ENCODE assay signal across 12 mouse cellular contexts in the genomic region with DNA sequence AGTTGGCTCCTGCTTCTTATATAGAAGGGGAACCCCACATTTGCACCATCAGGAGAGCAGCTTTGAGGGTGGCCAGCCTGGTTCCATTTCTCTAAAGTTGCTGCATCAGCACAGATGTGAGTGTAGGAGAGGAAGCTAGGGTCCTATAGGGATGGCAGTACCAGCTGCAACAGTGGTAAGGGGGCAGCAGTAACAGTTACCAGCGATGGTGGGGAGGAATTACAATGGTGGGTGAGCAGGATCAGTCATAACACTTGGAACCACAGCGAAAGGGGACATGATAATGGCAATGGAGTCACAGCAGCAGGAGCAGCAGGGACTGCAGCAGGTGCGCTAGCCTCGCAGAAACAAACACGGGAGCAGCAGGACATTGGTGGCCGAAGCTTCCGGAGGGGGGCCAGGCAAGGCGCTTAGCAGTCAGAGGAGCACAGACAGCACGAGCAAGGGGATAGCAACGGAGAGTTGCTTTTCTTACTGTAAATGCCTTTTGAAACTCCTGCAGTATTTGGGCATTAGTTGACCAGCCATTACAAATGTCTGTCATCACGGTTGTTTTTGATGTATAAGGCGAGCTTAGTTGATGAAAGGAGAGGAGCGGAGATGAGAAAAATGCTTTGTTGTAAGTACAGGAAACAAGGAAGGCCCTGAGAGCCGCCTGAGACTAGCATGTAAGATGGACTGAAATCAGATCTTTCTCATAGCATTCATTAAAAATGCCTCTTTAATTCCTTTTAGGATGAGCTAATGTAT. TPM values are rescaled to one million over a fixed set of nuclear protein-coding genes. Genes with fewer than 3 reads are reported as not detected.
DNase-seq lines count a peak whose midpoint lies in the region; ATAC-seq and TF ChIP-seq lines count a peak whose summit lies in the region.
"Had no signal": no experiment of that assay in that cellular context is flagged by ENCODE, and none has a peak within 500 bp of the region (broad histone marks: within the 10 kb centered on the region; RNA-seq: fewer than 3 reads in every experiment).

No protein-coding gene starts in this region.

- peak; percentile 36; the same call in 1 of the 2 replicates for ATAC-seq in neural tube, embryonic 11.5 days (ENCODE audit: insufficient read depth, low FRiP score, low TSS enrichment)
- ATAC-seq in hindbrain, postnatal 0 days = peak; percentile 55; the same call in 1 of the 2 replicates
- no peak for ATAC-seq in stomach, postnatal 0 days (ENCODE audit: low FRiP score, low TSS enrichment)
- ATAC-seq: CD4-positive, CD25-positive, alpha-beta regulatory T cell, adult 4 months had no signal

- H3K27me3 ChIP-seq in heart, embryonic 10.5 days (ENCODE audit: insufficient read depth, poor library complexity, severe bottlenecking) = no peaks in the 10 kb centered on the region
- H3K27me3 ChIP-seq in neural tube, embryonic 11.5 days (ENCODE audit: control insufficient read depth, insufficient read depth, low read length) = no peaks in the 10 kb centered on the region
- no peaks in the 10 kb centered on the region for H3K27me3 ChIP-seq in hindbrain, postnatal 0 days (ENCODE audit: insufficient read depth, low read length)
- H3K27me3 ChIP-seq in stomach, postnatal 0 days (ENCODE audit: control insufficient read depth, insufficient read depth, low read length) = no peaks in the 10 kb centered on the region

- peak overlapping the region; percentile 19; the same call in 1 of the 2 replicates for H3K4me3 ChIP-seq in heart, embryonic 10.5 days
- no peak overlapping the region; the same call in 1 of the 2 replicates for H3K4me3 ChIP-seq in neural tube, embryonic 11.5 days (ENCODE audit: low read depth, low read length)
- peak overlapping the region; percentile 15 for H3K4me3 ChIP-seq in hindbrain, postnatal 0 days (ENCODE audit: low read length)
- H3K4me3 ChIP-seq in stomach, postnatal 0 days (ENCODE audit: low read depth, low read length) = no peak overlapping the region

- DNase-seq in heart, embryonic 10.5 days (ENCODE audit: low spot score) = no peak
- no peak for DNase-seq in heart, postnatal 10 days
- DNase-seq in neural tube, embryonic 11.5 days (ENCODE audit: low spot score) = peak; percentile 41
- DNase-seq in neural tube, embryonic 10.5 days (ENCODE audit: extremely low spot score, low spot score) = no peak
- DNase-seq in hindbrain, postnatal 0 days (ENCODE audit: low spot score) = no peak
- no peak for DNase-seq in stomach, postnatal 0 days (ENCODE audit: low spot score)
- DNase-seq in left cerebral cortex, adult 8-10 months (ENCODE audit: low spot score in 2 of 2) = no peak
- DNase-seq in right cerebral cortex, postnatal 10 days (ENCODE audit: low spot score in 2 of 2) = no peak
- DNase-seq: kidney, adult 2 months; right cerebral cortex, adult 18-20 months had no signal

- no peak for TF ChIP-seq EP300 in stomach, postnatal 0 days (optimal IDR thresholded peaks at IDR 0.05)

- WGBS in heart, embryonic 10.5 days = 32% methylated on average over 14 of the region's 14 CpGs
- 22% methylated on average over 14 of the region's 14 CpGs for WGBS in neural tube, embryonic 11.5 days
- 11% methylated on average over 14 of the region's 14 CpGs for WGBS in hindbrain, postnatal 0 days
- WGBS in stomach, postnatal 0 days = 39% methylated on average over 14 of the region's 14 CpGs

- H3K4me2 ChIP-seq in neural tube, embryonic 11.5 days (ENCODE audit: low read depth) = peak overlapping the region; percentile 13
- peak overlapping the region; percentile 52 for H3K4me2 ChIP-seq in hindbrain, postnatal 0 days (ENCODE audit: low read depth, low read length)
- peak overlapping the region; percentile 15; the same call in 1 of the 2 replicates for H3K4me2 ChIP-seq in stomach, postnatal 0 days (replicated peaks; ENCODE audit: low read depth)

- TF ChIP-seq CTCF in hindbrain, postnatal 0 days (IDR thresholded peaks at IDR 0.05; ENCODE audit: low read depth) = 0 out of 2 replicates have a peak, but pooled peaks have one; percentile 5
- no peak for TF ChIP-seq CTCF in stomach, postnatal 0 days (IDR thresholded peaks at IDR 0.05; ENCODE audit: low read depth)

- no peaks in the 10 kb centered on the region for H3K9me3 ChIP-seq in heart, embryonic 10.5 days
- no peaks in the 10 kb centered on the region for H3K9me3 ChIP-seq in neural tube, embryonic 11.5 days (ENCODE audit: control insufficient read depth, low read length)
- no peaks in the 10 kb centered on the region for H3K9me3 ChIP-seq in hindbrain, postnatal 0 days (ENCODE audit: low read length)
- no peaks in the 10 kb centered on the region for H3K9me3 ChIP-seq in stomach, postnatal 0 days (ENCODE audit: control insufficient read depth, low read length)

- H3K36me3 ChIP-seq in heart, embryonic 10.5 days = no peaks in the 10 kb centered on the region
- no peaks in the 10 kb centered on the region for H3K36me3 ChIP-seq in neural tube, embryonic 11.5 days (ENCODE audit: control insufficient read depth, insufficient read depth, low read length)
- H3K36me3 ChIP-seq in hindbrain, postnatal 0 days (ENCODE audit: insufficient read depth, low read length) = no peaks in the 10 kb centered on the region
- H3K36me3 ChIP-seq in stomach, postnatal 0 days (ENCODE audit: control insufficient read depth, insufficient read depth, low read length) = no peaks in the 10 kb centered on the region

- no peak overlapping the region for H3K9ac ChIP-seq in neural tube, embryonic 11.5 days (ENCODE audit: low read length)
- H3K9ac ChIP-seq in hindbrain, postnatal 0 days (replicated peaks; ENCODE audit: low read length) = no peak overlapping the region; the same call in 1 of the 2 replicates
- H3K9ac ChIP-seq in stomach, postnatal 0 days (ENCODE audit: low read length) = no peak overlapping the region
- H3K9ac ChIP-seq: liver, embryonic 14.5 days had no signal

- H3K27ac ChIP-seq in heart, embryonic 10.5 days = no peak overlapping the region
- H3K27ac ChIP-seq in neural tube, embryonic 11.5 days (ENCODE audit: low read depth, low read length) = 0 out of 2 replicates have a peak overlapping the region, but pooled peaks have one; percentile 11
- 0 out of 2 replicates have a peak overlapping the region, but pooled peaks have one; percentile 32 for H3K27ac ChIP-seq in hindbrain, postnatal 0 days
- no peak overlapping the region for H3K27ac ChIP-seq in stomach, postnatal 0 days (replicated peaks)
- H3K27ac ChIP-seq: liver, embryonic 14.5 days had no signal

- intact Hi-C loops in heart, postnatal 10 days (cut with DNase I) = no loop called here

- peaks cover 12% of the 10 kb centered on the region for H3K4me1 ChIP-seq in heart, embryonic 10.5 days
- peaks cover 19% of the 10 kb centered on the region for H3K4me1 ChIP-seq in neural tube, embryonic 11.5 days (ENCODE audit: control insufficient read depth, insufficient read depth, low read length)
- no peaks in the 10 kb centered on the region for H3K4me1 ChIP-seq in hindbrain, postnatal 0 days (ENCODE audit: insufficient read depth, low read length)
- no peaks in the 10 kb centered on the region for H3K4me1 ChIP-seq in stomach, postnatal 0 days (replicated peaks; ENCODE audit: control insufficient read depth, insufficient read depth)

RNA-seq across cellular contexts. Expression of gene Fat4, which starts 21.1 kb away (rescaled TPM):
- polyA plus RNA-seq in heart, embryonic 10.5 days (2016; fragmentation: Nextera tagmentation; extraction: Ambion mirVana) = 2.6 and 3.9 TPM in 2 replicates
- total RNA-seq in heart, postnatal 10 days (2021) = 10 to 100 TPM; 17.1 to 20.0 TPM
- polyA plus RNA-seq in neural tube, embryonic 11.5 days (2014; fragmentation: Nextera tagmentation; extraction: Ambion mirVana) = 12.4 and 14.5 TPM in 2 replicates
- total RNA-seq in hindbrain, postnatal 0 days (2014; rRNA removed) = 66.0 and 75.0 TPM in 2 replicates
- polyA plus RNA-seq in hindbrain, postnatal 0 days (2015; fragmentation: Nextera tagmentation; extraction: Ambion mirVana) = 4.1 and 4.2 TPM in 2 replicates
- 2.4 and 2.6 TPM in 2 replicates for polyA plus RNA-seq in stomach, postnatal 0 days (2015; fragmentation: Nextera tagmentation; extraction: Ambion mirVana)
- 10 to 100 TPM in 1 of 4 experiments, 1 to 10 TPM in 3; 8.6 to 12.3 (median 9.5) TPM for total RNA-seq in left cerebral cortex, adult 8-10 months (2022)
- polyA plus RNA-seq: CD4-positive, CD25-positive, alpha-beta regulatory T cell, adult 4 months had no signal

Comparison
In these comparisons a context has a peak if more than half of its experiments do, and no peak if none do; other contexts are left out.
1. H3K27ac ChIP-seq: peak in neural tube, embryonic 11.5 days (single experiment) and hindbrain, postnatal 0 days (single experiment); none in heart, embryonic 10.5 days (single experiment) and stomach, postnatal 0 days (single experiment).
2. H3K4me3 ChIP-seq: peak in heart, embryonic 10.5 days (single experiment) and hindbrain, postnatal 0 days (single experiment); none in neural tube, embryonic 11.5 days (single experiment) and stomach, postnatal 0 days (single experiment).
3. Peak in every context shown above with its lines, with median percentiles within 50 percentile points of each other: H3K4me2 ChIP-seq.